Mouse (Mus musculus): ENCODE measurements around the gene Ccdc84. TPM values are rescaled to one million over a fixed set of nuclear protein-coding genes. Genes with fewer than 3 reads are reported as not detected.
"Not testable (repeated sequence)": the region's sequence is repeated elsewhere in the genome, so short reads cannot be mapped to it uniquely, and the experiment has no call there.

Gene Ccdc84
- total RNA-seq, 2 experiments from 2014 or later = 3.5 to 4.1 TPM

DNA sequence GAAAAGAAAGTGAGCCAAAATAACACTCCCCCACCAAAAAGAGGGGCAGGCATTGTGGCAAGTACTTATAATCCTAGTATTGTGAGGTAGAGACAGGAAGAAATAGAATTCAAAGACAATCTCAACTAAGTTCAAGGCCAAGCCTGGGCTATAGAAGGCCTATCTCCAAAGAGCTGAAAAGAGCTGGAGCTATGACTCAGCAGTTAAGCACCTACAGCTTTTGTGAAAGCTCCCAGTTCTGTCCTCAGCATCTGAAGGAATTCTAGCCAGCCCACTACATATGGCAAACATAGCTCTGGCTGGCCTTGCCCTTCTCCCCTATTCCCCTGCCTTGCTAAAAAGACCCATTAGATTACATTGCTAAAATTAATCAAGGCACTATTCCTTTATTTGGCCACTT, 45.0 kb downstream of the Ccdc84 start:
- no peak for DNase-seq (ENCODE audit: low spot score)

DNA sequence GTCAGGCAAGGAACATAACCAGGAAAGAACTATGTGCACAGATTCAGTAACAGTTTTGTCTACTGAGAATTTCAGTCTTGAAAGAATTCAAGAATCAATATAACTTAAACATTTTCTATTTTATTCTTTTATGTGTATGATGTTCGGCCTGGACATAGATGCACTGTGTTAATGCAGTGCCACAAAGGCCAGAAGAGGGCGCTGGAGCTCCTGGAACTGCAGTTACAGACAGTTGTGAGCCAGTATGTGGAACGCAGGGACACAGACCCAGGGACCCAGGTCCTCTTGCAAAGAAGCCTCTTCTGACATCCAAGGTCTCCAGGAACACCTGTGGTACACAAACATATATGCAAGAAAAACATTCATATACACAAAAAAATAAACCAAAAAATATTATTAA, 53.9 kb downstream of the Ccdc84 start:
- no peak for DNase-seq (ENCODE audit: low spot score)

DNA sequence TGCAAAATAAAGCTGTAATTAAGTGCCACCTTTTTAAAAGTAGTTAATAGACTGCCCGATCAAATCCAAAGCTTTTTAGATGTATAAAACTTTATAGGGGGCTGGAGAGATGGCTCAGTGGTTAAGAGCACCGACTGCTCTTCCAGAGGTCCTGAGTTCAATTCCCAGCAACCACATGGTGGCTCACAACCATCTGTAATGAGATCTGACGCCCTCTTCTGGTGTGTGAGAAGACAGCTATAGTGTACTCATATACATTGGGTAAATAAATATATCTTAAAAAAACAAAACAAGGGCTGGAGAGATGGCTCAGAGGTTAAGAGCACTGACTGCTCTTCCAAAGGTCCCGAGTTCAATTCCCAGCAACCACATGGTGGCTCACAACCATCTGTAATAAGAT, 56.4 kb downstream of the Ccdc84 start:
- not testable (repeated sequence) for DNase-seq (ENCODE audit: low spot score)

DNA sequence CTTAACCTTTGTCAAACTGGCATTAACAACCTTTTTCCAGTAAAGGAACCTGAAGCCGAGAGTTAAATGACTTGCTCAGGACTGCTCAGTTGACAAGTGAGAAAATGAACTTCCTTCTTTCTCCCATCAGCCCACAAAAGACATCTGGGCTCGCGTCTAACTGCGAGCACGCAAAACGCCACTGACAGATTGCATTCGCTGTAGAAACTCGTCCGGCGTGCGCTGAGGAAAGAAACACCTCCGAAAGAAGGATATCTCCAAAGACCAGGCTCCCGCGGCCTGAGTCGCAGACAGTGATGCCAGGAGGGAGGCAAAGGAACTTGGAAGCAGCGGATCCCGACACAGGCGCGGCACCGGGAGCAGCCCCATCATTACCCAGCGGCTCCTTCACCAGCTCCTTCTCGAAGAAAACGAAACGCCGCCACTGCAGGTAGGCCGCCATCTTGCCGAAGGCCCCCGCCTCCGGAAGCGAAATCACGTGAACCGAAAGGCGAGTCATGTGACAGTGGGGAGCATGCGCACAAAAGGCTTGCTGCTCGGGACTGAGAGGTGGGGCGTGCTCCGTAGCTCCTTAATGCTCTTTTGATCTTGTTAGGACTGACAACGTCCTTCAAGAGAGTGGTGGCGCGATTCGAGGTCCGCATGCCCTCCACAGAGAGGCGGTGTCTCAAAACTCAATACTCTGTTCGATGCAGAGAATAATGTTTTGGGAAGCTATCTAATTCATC, 57.0 kb downstream of the Ccdc84 start, which contains the start of gene Vps11:
TSS of gene Vps11 (minus strand) at position 481 of the 728 bp plus-strand sequence.
- DNase-seq (ENCODE audit: low spot score) = peak; percentile 96

Small RNAs within 50 kb of the gene (microRNA-seq; reads per million reads assigned to microRNA genes)
- gene Mir7085 = 12.6 reads per million, percentile 28 among the genes with 10 or more reads in this experiment

Other genes starting within 250 kb of the Ccdc84 start
- 1 to 10 TPM; 7.1 to 7.5 TPM for gene Cbl, start 184.5 kb downstream of the Ccdc84 start, total RNA-seq (2021)
- gene Ccdc153, start 177.9 kb downstream of the Ccdc84 start, total RNA-seq (2021) = not detected
- 1 to 10 TPM; 1.1 to 1.4 TPM for gene Pdzd3, start 167.1 kb downstream of the Ccdc84 start, total RNA-seq (2021)
- gene Nlrx1, start 150.0 kb downstream of the Ccdc84 start, total RNA-seq (2021) = 10 to 100 TPM; 21.7 to 21.8 TPM
- under 1 TPM; 0.32 to 0.59 TPM for gene Abcg4, start 130.0 kb downstream of the Ccdc84 start, total RNA-seq (2021)
- 1 to 10 TPM; 5.2 TPM for gene Hinfp, start 112.9 kb downstream of the Ccdc84 start, total RNA-seq (2021)
- gene C2cd2l, start 98.3 kb downstream of the Ccdc84 start, total RNA-seq (2021) = 10 to 100 TPM; 14.1 to 14.8 TPM
- gene Dpagt1, start 92.5 kb downstream of the Ccdc84 start, total RNA-seq (2021) = 10 to 100 TPM; 13.2 to 13.4 TPM
- 10 to 100 TPM in 1 of 2 experiments, 1 to 10 TPM in 1; 7.8 to 10.4 TPM for gene H2afx, start 83.9 kb downstream of the Ccdc84 start, total RNA-seq (2021)
- 10 to 100 TPM; 20.8 to 24.7 TPM for gene Hmbs, start 74.3 kb downstream of the Ccdc84 start, total RNA-seq (2021)
- gene Vps11, start 56.9 kb downstream of the Ccdc84 start, total RNA-seq (2021) = 10 to 100 TPM; 17.7 to 17.8 TPM
- gene Hyou1, start 39.1 kb downstream of the Ccdc84 start, total RNA-seq (2021) = 10 to 100 TPM; 23.0 to 25.0 TPM
- gene Slc37a4, start 21.7 kb downstream of the Ccdc84 start, total RNA-seq (2021) = 100 to 1,000 TPM in 1 of 2 experiments, 10 to 100 TPM in 1; 86.0 to 147 TPM
- 100 to 1,000 TPM; 772 to 880 TPM for gene Rps25, start 11.4 kb downstream of the Ccdc84 start, total RNA-seq (2021)
- 10 to 100 TPM; 16.9 to 20.4 TPM for gene Trappc4, start 11.0 kb downstream of the Ccdc84 start, total RNA-seq (2021)
- not detected for gene Foxr1, start 22.6 kb upstream of the Ccdc84 start, total RNA-seq (2021)
- gene Upk2, start 36.4 kb upstream of the Ccdc84 start, total RNA-seq (2021) = under 1 TPM; 0.43 to 0.83 TPM
- gene Bcl9l, start 64.3 kb upstream of the Ccdc84 start, total RNA-seq (2021) = 10 to 100 TPM; 36.0 to 36.6 TPM
- gene Cxcr5, start 143.3 kb upstream of the Ccdc84 start, total RNA-seq (2021) = not detected
- 10 to 100 TPM; 68.4 to 69.8 TPM for gene Ddx6, start 186.3 kb upstream of the Ccdc84 start, total RNA-seq (2021)

Measured in gastrocnemius, adult 18-20 months (tissue).